In the genomic region with DNA sequence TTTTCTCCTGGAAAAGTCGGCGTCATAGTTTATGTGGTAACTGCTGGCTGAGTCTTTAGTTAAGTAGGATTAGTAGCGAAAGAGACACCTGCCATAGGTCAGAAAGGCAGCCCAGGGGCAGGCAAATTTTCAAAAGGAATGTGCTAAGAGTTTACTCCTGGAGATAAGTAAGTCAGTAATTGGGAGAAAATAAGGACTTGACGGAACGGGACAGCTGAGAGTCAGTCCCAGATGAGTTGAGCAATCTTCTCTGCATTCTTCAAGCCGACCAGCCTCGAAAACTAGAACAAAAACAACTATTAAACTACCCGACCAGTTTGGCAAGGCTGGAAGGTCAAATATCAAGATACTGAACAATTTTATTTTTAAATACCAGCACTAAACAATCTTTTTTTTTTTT, we compare ENCODE assay signal across 32 mouse cellular contexts. TPM values are rescaled to one million over a fixed set of nuclear protein-coding genes. Genes with fewer than 3 reads are reported as not detected.
DNase-seq lines count a peak whose midpoint lies in the region; ATAC-seq and TF ChIP-seq lines count a peak whose summit lies in the region.
"Had no signal": no experiment of that assay in that cellular context is flagged by ENCODE, and none has a peak within 500 bp of the region (broad histone marks: within the 10 kb centered on the region; RNA-seq: fewer than 3 reads in every experiment).

No protein-coding gene starts in this region.

- H3K36me3 ChIP-seq in lung, postnatal 0 days (ENCODE audit: insufficient read depth, low read length): no peaks in the 10 kb centered on the region
- no peaks in the 10 kb centered on the region for H3K36me3 ChIP-seq in forebrain, embryonic 14.5 days (ENCODE audit: control insufficient read depth, insufficient read depth, low read length)
- H3K36me3 ChIP-seq: embryonic facial prominence, embryonic 15.5 days; forebrain, embryonic 15.5 days; heart, embryonic 15.5 days; hindbrain, embryonic 13.5 days; limb, embryonic 12.5 days; liver, embryonic 15.5 days; lung, embryonic 15.5 days; neural tube, embryonic 13.5 days had no signal

- TF ChIP-seq EP300 in lung, postnatal 0 days (IDR thresholded peaks at IDR 0.05): 0 out of 2 replicates have a peak, but pooled peaks have one; percentile 12

- no peak overlapping the region for H3K27ac ChIP-seq in lung, postnatal 0 days (ENCODE audit: low read length)
- H3K27ac ChIP-seq in forebrain, embryonic 14.5 days (ENCODE audit: low read depth, low read length): no peak overlapping the region
- H3K27ac ChIP-seq: embryonic facial prominence, embryonic 15.5 days; forebrain, embryonic 15.5 days; heart, adult 2 months; heart, embryonic 15.5 days; hindbrain, embryonic 13.5 days; limb, embryonic 12.5 days; liver, embryonic 15.5 days; lung, embryonic 15.5 days; neural tube, embryonic 13.5 days had no signal

- intact Hi-C loops in gastrocnemius, postnatal 36 days (cut with DNase I): loop anchor here (1.0 kb wide), 1 partner anchor 27 kb away; no protein-coding TSS in a partner anchor

- peak; percentile 15 for DNase-seq in gastrocnemius, postnatal 25 days
- DNase-seq in gastrocnemius, postnatal 36 days: no peak
- peak; percentile 70 for DNase-seq in lung, postnatal 0 days (ENCODE audit: low spot score)
- DNase-seq in lung, postnatal 14 days: no peak
- peak; percentile 45 for DNase-seq in fat pad, adult 2 months (ENCODE audit: extremely low read depth, low read depth, low spot score)
- peak; percentile 21 for DNase-seq in skeletal muscle tissue, adult 2 months (ENCODE audit: low read depth, low spot score)
- DNase-seq in forebrain, embryonic 14.5 days (ENCODE audit: low spot score): no peak
- DNase-seq in left cerebral cortex, adult 9 months (ENCODE audit: low spot score in 2 of 2): no peak
- DNase-seq: adrenal gland, postnatal 25 days; B cell, adult 2 months; cerebellum, adult 18-20 months; cerebellum, postnatal 14 days; heart, postnatal 4 days; kidney, adult 9 months; kidney, postnatal 10 days; layer of hippocampus, postnatal 36 days; right cerebral cortex, postnatal 4 days; thymus, postnatal 4 days had no signal

- H3K9ac ChIP-seq in lung, postnatal 0 days (replicated peaks; ENCODE audit: low read depth): no peak overlapping the region
- H3K9ac ChIP-seq in forebrain, embryonic 14.5 days (ENCODE audit: low read length): no peak overlapping the region
- H3K9ac ChIP-seq: embryonic facial prominence, embryonic 15.5 days; forebrain, embryonic 15.5 days; heart, embryonic 15.5 days; hindbrain, embryonic 13.5 days; limb, embryonic 12.5 days; liver, embryonic 15.5 days; lung, embryonic 15.5 days; neural tube, embryonic 13.5 days had no signal

- H3K9me3 ChIP-seq in lung, postnatal 0 days (ENCODE audit: low read length): no peaks in the 10 kb centered on the region
- H3K9me3 ChIP-seq in forebrain, embryonic 14.5 days (replicated peaks; ENCODE audit: control insufficient read depth, low read length): no peaks in the 10 kb centered on the region
- H3K9me3 ChIP-seq: embryonic facial prominence, embryonic 15.5 days; forebrain, embryonic 15.5 days; heart, embryonic 15.5 days; hindbrain, embryonic 13.5 days; limb, embryonic 12.5 days; liver, embryonic 15.5 days; lung, embryonic 15.5 days; neural tube, embryonic 13.5 days had no signal

- H3K4me1 ChIP-seq in lung, postnatal 0 days (ENCODE audit: insufficient read depth, low read depth, low read length): no peaks in the 10 kb centered on the region
- H3K4me1 ChIP-seq in forebrain, embryonic 14.5 days (ENCODE audit: control insufficient read depth, insufficient read depth, low read length): peaks cover 4% of the 10 kb centered on the region; the same call in 1 of the 2 replicates
- H3K4me1 ChIP-seq: embryonic facial prominence, embryonic 15.5 days; limb, embryonic 12.5 days; liver, embryonic 15.5 days had no signal

- 26% methylated on average over 8 of the region's 8 CpGs for WGBS in lung, postnatal 0 days
- 70% methylated on average over 8 of the region's 8 CpGs for WGBS in forebrain, embryonic 14.5 days

- TF ChIP-seq CTCF in lung, postnatal 0 days (IDR thresholded peaks at IDR 0.05): no peak

- H3K4me3 ChIP-seq in lung, postnatal 0 days (ENCODE audit: low read depth, low read length): no peak overlapping the region
- no peak overlapping the region for H3K4me3 ChIP-seq in forebrain, embryonic 14.5 days (ENCODE audit: low read depth, low read length)
- H3K4me3 ChIP-seq: embryonic facial prominence, embryonic 15.5 days; forebrain, embryonic 15.5 days; heart, adult 2 months; heart, embryonic 15.5 days; hindbrain, embryonic 13.5 days; limb, embryonic 12.5 days; liver, embryonic 15.5 days; lung, embryonic 15.5 days; neural tube, embryonic 13.5 days had no signal

- H3K27me3 ChIP-seq in lung, postnatal 0 days (replicated peaks; ENCODE audit: insufficient read depth, low read length): no peaks in the 10 kb centered on the region
- H3K27me3 ChIP-seq in forebrain, embryonic 14.5 days (replicated peaks; ENCODE audit: control insufficient read depth, insufficient read depth, low read length): no peaks in the 10 kb centered on the region
- H3K27me3 ChIP-seq: CH12.LX; embryonic facial prominence, embryonic 15.5 days; forebrain, embryonic 15.5 days; heart, embryonic 15.5 days; hindbrain, embryonic 13.5 days; limb, embryonic 12.5 days; lung, embryonic 15.5 days; neural tube, embryonic 13.5 days had no signal

- H3K4me2 ChIP-seq in lung, postnatal 0 days (replicated peaks; ENCODE audit: low read depth, low read length): no peak overlapping the region
- H3K4me2 ChIP-seq in forebrain, embryonic 14.5 days (ENCODE audit: low read length): no peak overlapping the region
- H3K4me2 ChIP-seq: embryonic facial prominence, embryonic 15.5 days; forebrain, embryonic 15.5 days; heart, embryonic 15.5 days; hindbrain, embryonic 13.5 days; limb, embryonic 12.5 days; liver, embryonic 15.5 days; lung, embryonic 15.5 days; midbrain, embryonic 11.5 days; neural tube, embryonic 13.5 days had no signal

- ATAC-seq in lung, postnatal 0 days: peak; percentile 54
- ATAC-seq in forebrain, embryonic 14.5 days: no peak
- ATAC-seq: activated CD4-positive, CD25-positive, alpha-beta regulatory T cell, adult 4 months; forebrain, embryonic 15.5 days; intestine, postnatal 0 days; midbrain, embryonic 16.5 days had no signal

RNA-seq across cellular contexts. Expression of a gene that starts 17.8 kb away (rescaled TPM):
- total RNA-seq in gastrocnemius, postnatal 25 days (2021): 10 to 100 TPM; 10.6 to 11.4 TPM
- total RNA-seq in gastrocnemius, postnatal 36 days (2021): 10 to 100 TPM in 1 of 2 experiments, 1 to 10 TPM in 1; 8.3 to 10.2 TPM
- 11.3 and 11.6 TPM in 2 replicates for polyA plus RNA-seq in lung, postnatal 0 days (2015; fragmentation: Nextera tagmentation; extraction: Ambion mirVana)
- polyA plus RNA-seq in forebrain, embryonic 14.5 days (2014; fragmentation: Nextera tagmentation; extraction: Ambion mirVana): 20.8 and 29.2 TPM in 2 replicates

Comparison
In these comparisons a context has a peak if more than half of its experiments do, and no peak if none do; other contexts are left out.
1. DNase-seq: peak in gastrocnemius, postnatal 25 days (single experiment), lung, postnatal 0 days (single experiment), fat pad, adult 2 months (single experiment) and skeletal muscle tissue, adult 2 months (single experiment); none in gastrocnemius, postnatal 36 days (0 of 2), lung, postnatal 14 days (single experiment), forebrain, embryonic 14.5 days (single experiment) and left cerebral cortex, adult 9 months (0 of 2).